Mouse (Mus musculus): Measurements from ENCODE around the gene Atp6v0c.

GRCm38 (mm10) chr17:24154463-24154862 is 15.0 kb downstream of the Atp6v0c start:
- TF ChIP-seq CTCF (IDR thresholded peaks at IDR 0.05 in 2 of 3, conservative IDR thresholded peaks at IDR 0.05 in 1 of 3; ENCODE audit: control insufficient read depth in 1 of 3, insufficient read depth in 1 of 3, low read depth in 2 of 3, low read length in 3 of 3, poor library complexity in 1 of 3, severe bottlenecking in 1 of 3) (no peak), TAL1 (IDR thresholded peaks at IDR 0.05; ENCODE audit: low read length) (no peak), EP300 (IDR thresholded peaks at IDR 0.05; ENCODE audit: low read depth in 1 of 2, low read length in 2 of 2) (no peak), ZC3H11A (IDR thresholded peaks at IDR 0.05; ENCODE audit: low read depth, low read length) (no peak), MAZ (IDR thresholded peaks at IDR 0.05; ENCODE audit: low read depth, low read length) (no peak), USF1 (IDR thresholded peaks at IDR 0.05; ENCODE audit: low read depth, low read length) (no peak), ZKSCAN1 (IDR thresholded peaks at IDR 0.05; ENCODE audit: low read depth, low read length) (no peak), GATA1 (IDR thresholded peaks at IDR 0.05; ENCODE audit: low read depth, low read length) (no peak)

Measured in MEL (cell line).